Mouse (Mus musculus): ENCODE measurements at regions not wholly inside any gene's neighbourhood (a gene's known extent, or its start where the extent isn't known, plus 50 kb on each side); places are given as distances from the start of the nearest gene placed in this dataset.

- no peak for TF ChIP-seq POLR2A (IDR thresholded peaks at IDR 0.05; ENCODE audit: insufficient read depth, low read depth, low read length)
- TF ChIP-seq CTCF (IDR thresholded peaks at IDR 0.05; ENCODE audit: insufficient read depth, low read depth, low read length), result no peak
Measured at GRCm38 (mm10) chr17:16088879-16089618, 258.2 kb upstream of the Rgmb start.
